Mouse (Mus musculus): ENCODE data around the gene Ppp1r1a.
A peak's percentile ranks its signal among the peaks of the same experiment; 100 is the strongest.

The Ppp1r1a gene

DNA sequence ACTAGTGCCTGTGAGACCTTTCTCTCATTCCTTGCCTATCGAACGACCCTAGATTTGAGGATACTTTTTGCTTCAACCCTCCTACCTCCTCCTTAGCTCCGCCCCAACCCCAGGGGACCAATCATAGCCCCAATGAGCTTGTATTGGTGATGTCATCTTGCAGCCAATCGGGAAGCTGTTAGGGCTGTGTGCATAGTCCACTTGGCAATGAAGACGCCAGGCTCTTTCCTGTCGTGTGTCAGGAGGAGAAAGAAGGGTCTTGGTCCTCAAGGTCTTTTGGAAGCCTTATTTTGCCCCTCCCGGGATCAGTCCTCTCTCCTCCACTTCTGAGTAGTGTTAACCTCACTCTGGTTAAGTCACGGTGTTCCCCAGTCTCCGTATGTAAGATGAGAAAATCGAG is 23.7 kb downstream of the Ppp1r1a start:
- DNase-seq (ENCODE audit: low read depth) = no peak

DNA sequence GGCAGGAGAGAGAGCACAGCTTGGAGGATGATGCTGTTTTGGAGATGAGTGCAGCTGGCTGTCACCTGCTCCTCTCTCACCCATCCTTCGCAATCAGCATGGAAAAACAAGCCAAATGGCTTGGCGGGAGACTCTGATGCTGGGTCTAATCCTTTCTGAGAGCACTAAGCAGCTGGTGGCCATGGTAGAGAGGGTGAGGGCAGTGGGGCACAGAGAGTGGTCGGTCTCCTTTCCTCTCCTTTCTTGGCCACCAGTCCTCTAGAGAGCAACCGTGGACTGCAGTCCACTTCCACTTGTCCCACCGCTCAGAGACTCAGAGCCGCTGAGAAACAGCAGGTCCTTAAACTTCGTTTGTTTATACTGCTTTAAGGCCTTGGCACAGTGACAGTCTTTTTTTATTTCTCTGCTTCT is 24.2 kb downstream of the Ppp1r1a start:
- DNase-seq (ENCODE audit: low read depth) = no peak

DNA sequence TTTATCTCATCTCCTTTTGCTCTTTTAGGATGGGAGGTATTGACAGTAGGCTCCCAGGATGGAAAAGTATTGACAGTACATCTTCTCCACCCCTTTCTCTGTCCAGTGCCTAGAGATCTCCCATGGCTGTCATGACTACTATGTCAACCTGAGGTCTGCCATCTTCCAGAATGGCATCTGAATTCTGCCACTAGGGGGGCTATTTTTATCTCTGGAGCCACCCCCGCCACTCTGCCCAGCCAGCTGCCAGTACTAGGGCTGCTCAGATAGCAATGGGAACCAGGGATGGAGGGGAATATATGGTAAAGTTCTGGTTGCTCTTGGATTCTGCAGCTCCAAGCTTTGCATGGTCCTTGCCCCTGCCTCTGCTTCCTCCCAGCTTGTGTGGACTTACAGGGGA is 26.2 kb downstream of the Ppp1r1a start:
- DNase-seq (ENCODE audit: low read depth) = no peak

DNA sequence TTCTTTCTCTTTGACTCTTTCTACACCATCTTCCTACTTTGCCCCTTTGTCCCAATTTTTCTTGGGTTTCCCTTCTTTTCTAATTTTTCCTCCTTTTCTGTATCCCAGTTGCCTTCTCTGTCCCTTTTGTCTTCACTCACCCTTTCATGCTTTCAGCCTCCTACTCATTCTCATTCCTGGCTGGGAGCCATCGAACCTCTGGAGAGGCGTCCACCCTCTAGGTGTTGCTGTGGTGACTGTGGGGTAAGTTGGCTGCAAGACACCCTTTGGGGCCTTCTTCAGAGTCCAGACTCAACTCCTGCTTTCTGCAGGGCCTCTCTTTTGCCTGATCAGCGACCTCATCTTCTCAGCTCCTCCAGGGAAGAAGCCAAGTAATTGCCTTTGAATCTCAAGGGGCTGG is 28.5 kb downstream of the Ppp1r1a start:
- DNase-seq (ENCODE audit: low read depth) = no peak

DNA sequence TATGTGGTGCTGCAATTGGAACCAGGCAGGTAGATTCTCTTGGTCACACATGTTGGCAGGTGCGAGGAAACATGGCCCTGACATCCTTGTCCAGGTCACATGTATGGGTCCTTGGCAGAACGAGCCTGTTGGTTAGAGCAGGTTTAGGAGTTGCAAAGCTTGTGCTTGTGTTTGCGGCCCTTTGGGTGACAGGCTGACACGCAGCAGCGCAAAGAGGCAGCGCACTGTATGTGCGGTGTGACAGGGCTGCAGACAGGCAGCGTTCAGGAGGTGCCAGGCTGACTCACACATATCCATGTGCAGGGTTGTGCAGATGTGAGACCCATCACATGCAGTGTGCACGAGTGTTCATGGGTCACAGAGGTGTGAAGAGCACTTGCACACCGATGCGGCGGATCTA is 34.1 kb downstream of the Ppp1r1a start:
- DNase-seq (ENCODE audit: low read depth) = no peak

DNA sequence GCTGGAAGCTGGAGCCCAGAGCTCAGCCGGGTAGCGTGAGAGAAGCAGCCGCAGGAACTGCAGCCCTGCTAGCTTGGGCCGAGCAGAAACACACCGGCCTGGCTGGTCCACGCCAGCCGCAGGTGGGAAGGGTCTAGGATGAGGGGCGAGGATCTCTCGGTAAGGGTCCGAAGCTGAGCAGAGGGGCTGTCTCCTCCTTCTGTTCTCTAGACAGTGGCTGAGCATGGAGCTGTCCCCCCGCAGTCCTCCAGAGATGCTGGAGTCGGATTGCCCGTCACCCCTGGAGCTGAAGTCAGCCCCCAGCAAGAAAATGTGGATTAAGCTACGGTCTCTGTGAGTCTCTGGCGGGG is 34.6 kb downstream of the Ppp1r1a start:
- DNase-seq (ENCODE audit: low read depth) = no peak

DNA sequence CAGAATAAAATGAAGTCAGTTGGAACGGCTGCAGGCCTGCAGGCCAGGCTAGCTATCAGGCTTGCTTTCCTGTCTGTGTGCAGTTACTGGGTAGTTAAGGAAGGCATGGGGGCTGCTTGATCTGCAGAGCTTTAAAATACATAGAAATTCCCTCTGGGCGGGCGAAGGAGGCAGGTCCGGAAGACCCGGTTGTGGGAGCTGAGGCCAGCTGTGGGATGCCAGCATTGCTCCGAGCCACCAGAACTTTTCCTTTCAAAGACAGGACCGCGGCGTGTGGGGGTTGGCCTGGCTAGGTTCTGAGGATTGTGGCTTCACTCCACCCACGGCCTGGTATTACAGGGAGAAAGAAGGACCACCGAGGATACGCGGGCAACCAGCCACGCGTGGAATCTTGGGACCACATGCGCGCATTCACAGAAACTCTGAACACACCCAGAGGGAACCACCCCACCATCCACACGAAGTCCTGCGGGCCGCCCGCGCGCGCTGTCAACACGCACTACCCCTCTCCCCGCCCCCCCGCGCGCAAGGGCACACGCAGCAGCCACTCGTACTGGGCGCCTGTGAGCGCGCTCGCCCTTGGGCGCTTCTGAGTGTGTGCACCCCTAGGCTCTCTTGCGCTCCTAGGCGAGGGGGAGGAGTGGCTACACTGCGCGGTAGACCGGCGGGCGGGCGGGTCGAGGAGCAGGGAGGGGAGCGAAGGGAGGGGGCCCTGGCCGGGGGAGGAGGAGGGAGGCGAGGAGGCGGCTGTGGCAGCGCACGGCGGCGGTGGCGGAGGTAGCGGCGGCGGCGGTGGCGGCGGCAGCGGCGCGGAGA is 35.2 kb downstream of the Ppp1r1a start, which contains the start of gene Pde1b:
Pde1b (plus strand) TSS at position 600 of the 816 bp plus-strand sequence.
- no peak for DNase-seq (ENCODE audit: low read depth)

DNA sequence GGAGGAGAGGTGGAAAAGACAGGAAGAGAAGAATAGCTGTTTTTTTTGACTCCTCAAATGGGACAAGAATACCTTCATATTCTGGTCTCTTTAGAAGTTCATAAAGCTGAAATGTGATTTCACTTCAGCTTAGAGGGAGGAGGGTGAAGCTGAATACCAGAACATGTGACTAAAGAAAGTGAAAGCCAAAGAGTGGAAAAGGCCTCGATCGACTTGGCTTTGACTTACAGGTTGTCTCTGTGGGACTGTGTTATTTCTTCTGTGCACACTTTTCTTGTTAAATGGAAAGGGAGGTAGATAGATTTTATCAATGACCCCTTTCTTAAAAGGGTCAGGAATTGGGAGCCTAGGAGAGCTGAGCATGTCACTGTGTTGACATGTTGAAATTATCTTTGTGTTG is 36.6 kb downstream of the Ppp1r1a start:
- no peak for DNase-seq (ENCODE audit: low read depth)

DNA sequence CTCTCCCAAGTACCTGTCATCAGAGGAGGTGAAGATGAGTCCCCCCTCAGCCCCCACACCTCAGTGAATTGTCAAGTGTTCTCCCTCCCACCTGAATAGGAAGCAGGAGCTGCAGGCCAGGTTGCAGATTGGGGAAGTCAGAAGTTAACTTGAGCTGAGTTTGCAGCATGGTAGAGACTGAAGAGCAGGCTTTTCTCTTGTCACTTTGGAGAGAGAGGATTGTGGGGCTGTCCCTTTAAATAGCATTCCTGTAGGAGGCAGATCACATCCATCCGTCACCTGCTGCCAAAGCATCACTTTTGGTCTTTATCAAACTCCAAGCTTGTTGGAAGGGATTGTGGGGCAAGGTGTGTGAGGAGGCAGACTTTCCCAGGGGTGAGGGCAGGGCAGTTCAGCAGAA is 37.1 kb downstream of the Ppp1r1a start:
- no peak for DNase-seq (ENCODE audit: low read depth)

DNA sequence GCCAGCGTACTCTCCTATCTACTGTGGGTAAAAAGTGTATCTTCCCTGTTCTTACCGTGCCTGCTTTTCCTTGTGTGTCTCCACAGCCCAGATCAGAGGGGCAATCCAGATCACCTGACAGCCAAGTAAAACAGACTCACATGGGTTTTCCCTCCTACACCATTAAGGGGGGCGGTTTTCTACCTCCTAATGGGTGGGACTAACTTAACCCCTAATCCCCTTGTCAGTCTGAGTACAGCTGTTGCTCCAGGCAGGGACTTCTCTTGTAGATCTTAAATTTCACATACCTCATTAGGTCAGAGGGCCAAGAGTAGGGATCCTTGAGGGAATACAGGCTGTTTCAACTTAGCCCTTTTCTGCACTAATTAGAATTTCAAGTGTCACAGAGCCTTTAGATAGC is 39.6 kb downstream of the Ppp1r1a start:
- DNase-seq (ENCODE audit: low read depth) = no peak

DNA sequence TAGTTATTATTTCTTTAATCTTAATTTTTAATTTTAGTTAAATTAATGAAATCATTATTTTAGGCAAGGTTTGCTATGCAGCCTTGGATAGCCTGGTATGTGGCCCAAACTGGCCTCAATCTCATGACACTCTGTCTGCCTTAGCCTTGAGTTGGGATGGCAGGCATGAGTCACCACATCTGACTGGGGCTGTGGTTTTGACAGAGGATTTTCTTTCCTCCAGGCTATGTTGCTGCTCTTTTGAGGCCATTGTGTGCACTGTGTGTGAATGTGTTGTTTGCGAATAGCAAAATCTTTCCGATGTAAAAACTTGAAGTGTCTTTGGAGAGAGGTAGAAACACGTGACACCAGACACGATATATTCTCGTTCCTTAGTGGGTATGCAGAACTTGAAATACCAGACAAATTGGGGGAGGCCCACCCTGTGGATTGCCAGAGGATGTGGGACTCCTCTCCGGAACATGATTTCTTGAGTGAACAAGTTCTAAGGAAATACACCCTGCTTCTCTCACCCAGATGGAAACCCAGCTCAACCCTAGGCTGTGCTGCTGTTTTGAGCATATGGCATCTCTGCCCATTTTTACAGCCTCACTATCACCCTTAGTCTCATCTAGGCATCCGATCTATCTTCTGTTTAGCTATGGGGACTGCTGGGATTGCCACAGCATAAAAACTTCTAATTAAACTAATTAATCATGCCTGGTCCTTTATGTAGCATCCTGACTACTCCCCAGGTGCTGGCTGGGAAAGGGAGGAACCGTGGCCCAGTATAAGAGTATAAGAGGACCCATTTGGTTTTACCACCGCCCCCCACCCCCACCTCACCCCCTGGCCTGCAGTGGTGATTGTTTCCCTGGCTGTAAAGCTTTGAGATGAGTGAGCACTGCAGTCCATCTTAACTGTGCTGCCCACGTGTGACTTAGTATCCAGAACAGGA is 41.3 kb downstream of the Ppp1r1a start:
- DNase-seq (ENCODE audit: low read depth) = peak; percentile 73

DNA sequence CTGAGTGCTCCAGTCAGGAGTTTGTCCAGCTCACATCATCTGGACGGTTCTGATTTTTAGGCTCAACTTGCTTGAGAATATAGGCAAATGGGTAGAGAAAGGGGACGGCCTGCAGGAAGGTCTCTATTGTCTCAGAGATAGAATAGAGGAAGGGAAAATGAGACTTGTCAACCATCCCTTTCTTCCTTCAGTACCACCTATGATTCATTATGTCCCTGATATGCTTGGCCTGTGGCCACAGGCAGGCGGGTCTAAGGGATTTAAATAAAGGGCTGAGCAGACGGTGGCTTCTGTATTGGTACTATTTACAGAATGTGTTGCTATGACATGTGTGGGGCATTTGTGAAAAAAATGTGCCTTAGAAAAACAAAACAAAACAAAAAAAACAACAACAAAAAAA is 49.5 kb downstream of the Ppp1r1a start:
- DNase-seq (ENCODE audit: low read depth) = no peak

DNA sequence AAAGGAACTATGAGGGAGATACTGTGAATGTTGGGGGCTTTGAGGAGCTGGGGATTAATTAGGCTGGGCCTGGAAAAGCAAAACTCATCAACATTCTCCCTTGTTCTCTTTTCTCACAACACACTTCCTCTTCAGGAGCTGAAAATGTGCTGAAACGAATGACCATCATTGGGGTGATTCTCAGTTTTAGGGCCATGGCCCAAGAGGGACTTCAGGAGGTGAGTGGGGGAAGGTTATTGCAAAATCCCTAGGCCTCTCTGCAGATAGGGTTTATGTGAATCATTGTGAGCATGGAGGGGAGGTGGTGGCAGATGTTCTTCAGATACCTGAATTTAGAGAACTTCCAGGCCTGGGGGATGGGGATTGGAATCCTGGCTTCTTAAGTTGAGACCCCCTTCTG is 51.1 kb downstream of the Ppp1r1a start:
- DNase-seq (ENCODE audit: low read depth) = no peak

DNA sequence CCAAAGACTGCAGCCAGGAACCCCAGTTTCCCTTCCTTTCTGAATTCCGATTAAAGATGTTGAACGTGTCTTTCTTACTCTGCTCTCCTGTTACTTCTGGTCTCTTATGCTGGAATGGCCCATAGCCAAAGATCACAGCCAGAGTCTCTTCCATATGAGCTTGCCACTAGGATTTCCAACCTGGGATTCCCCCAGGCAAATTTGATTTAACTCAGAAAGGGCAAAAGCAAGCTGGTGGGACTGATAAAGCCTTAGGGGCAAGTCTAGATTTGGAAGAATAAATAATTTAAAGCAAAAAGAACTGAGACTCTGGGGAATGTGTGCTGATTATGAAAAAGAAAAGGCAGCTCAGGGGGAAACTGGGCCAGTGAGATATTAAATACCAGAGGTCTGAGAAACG is 52.7 kb downstream of the Ppp1r1a start:
- no peak for DNase-seq (ENCODE audit: low read depth)

DNA sequence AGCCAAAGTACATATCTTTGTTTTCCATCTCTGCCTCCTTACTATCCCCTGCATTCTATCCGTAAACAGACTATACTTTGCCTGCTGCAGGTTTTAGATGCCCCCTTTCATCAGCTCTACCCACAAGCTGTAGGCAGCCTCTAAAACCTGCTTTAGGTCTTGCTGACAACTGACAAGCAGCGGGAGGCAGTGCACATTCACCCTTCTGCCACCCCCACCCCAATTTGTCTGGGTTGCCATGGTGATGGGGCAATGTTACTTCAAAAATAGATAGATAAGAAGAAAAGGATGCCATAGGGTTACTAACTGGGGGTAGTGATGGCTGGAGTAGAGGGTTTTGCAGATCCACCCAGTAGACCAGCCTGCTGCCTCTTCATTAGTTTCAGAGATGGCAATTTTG is 53.3 kb downstream of the Ppp1r1a start:
- DNase-seq (ENCODE audit: low read depth) = no peak

DNA sequence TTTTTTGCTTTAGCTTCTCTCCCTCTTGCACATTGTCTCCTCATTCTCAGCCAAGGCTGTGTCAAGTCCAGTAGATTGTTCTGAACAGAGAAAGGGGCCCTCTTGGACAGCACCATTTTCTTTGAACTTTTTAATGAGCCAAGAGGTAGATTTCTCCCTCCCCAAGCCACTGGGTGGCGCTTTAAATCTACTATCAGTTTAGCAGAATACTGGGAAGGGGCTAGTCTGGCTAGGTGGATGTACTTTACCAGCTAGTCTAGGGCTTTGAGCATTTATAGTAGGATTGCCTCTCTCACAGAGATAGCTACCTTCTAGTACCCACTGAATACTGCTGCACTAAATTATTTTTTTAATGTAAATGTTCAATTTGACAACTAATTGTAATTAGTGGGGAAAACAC is 55.3 kb downstream of the Ppp1r1a start:
- no peak for DNase-seq (ENCODE audit: low read depth)

Measured in fibroblast of lung, adult 2 months (primary cell).